In the genomic region with DNA sequence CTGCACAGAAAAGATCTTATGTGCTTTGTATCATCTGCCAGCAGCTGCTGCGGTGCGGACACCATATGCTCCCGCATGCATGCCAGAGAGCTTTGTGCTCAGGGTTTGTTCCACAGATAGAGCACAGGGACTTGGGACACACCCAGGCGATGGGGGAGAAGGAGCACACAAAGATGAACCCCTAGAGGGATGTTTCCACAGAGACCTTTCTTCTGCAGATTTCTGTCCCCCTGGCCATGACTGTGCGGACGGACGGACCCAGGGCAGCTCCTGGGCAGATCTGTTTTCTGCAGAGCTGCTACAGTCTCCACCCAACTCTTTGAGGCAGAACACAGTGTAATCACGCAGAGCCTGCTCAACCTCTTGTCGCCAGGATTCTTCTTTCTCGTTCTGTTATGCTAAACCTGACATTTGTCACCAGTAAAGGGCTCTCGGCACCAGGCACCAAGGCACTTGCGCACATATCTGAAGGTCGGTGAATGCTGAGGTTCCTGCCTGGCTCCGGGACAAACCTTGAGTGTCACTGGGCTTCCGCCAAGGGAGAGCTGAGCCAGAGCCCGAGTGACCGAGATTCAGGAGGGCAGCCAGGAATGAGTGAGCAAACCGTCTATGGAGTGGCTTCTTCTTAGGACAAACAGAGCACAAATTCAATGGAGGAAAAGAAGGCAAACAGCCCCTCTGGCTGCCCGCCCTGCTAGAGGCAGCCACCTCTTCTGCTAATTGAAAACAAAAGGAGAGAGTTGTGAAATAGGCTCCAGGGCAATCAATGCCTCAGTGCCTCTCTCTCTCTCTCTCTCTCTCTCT, we compare ENCODE assay signal across 8 mouse cellular contexts. TPM values are rescaled to one million over a fixed set of nuclear protein-coding genes. Genes with fewer than 3 reads are reported as not detected.
DNase-seq lines count a peak whose midpoint lies in the region; ATAC-seq and TF ChIP-seq lines count a peak whose summit lies in the region.

No protein-coding gene starts in this region.

- H3K4me2 ChIP-seq in hindbrain, postnatal 0 days (ENCODE audit: low read depth, low read length) = peak overlapping the region; percentile 48

- peak overlapping the region; percentile 76 for H3K27ac ChIP-seq in hindbrain, postnatal 0 days
- H3K27ac ChIP-seq in left cerebral cortex, adult 2 months = no peak overlapping the region

- H3K4me1 ChIP-seq in hindbrain, postnatal 0 days (ENCODE audit: insufficient read depth, low read length) = peaks cover 15% of the 10 kb centered on the region

- WGBS in hindbrain, postnatal 0 days = 10% methylated on average over 19 of the region's 19 CpGs

- intact Hi-C loops in left cerebral cortex, adult 2 months (cut with DNase I) = loop anchor here (1.0 kb wide), 2 partner anchors 53 to 70 kb away; no protein-coding TSS in a partner anchor

- H3K9me3 ChIP-seq in hindbrain, postnatal 0 days (ENCODE audit: low read length) = no peaks in the 10 kb centered on the region

- H3K9ac ChIP-seq in hindbrain, postnatal 0 days (replicated peaks; ENCODE audit: low read length) = peak overlapping the region; percentile 40

- H3K36me3 ChIP-seq in hindbrain, postnatal 0 days (ENCODE audit: insufficient read depth, low read length) = no peaks in the 10 kb centered on the region

- ATAC-seq in hindbrain, postnatal 0 days = peak; percentile 87
- no peak for ATAC-seq in CD4-positive, CD25-positive, alpha-beta regulatory T cell, adult 4 months

- H3K27me3 ChIP-seq in hindbrain, postnatal 0 days (ENCODE audit: insufficient read depth, low read length) = no peaks in the 10 kb centered on the region

- no peak overlapping the region; the same call in 1 of the 2 replicates for H3K4me3 ChIP-seq in hindbrain, postnatal 0 days (ENCODE audit: low read length)
- H3K4me3 ChIP-seq in left cerebral cortex, adult 2 months = no peak overlapping the region; the same call in 1 of the 2 replicates

- DNase-seq in adrenal gland, adult 8-10 months = peak; percentile 93
- DNase-seq in embryo, embryonic 10 days (ENCODE audit: low spot score) = peak; percentile 45
- peak; percentile 85 for DNase-seq in gastrocnemius, postnatal 25 days
- DNase-seq in hindbrain, postnatal 0 days (ENCODE audit: low spot score) = peak; percentile 85
- peak; percentile 34 to 37 for DNase-seq in left cerebral cortex, adult 2 months (ENCODE audit: extremely low spot score in 1 of 2, low spot score in 2 of 2)
- peak; percentile 95 for DNase-seq in lung, postnatal 36 days
- peak; percentile 83 for DNase-seq in skeletal muscle tissue, adult 2 months (ENCODE audit: low read depth, low spot score)

- no peak; the same call in 1 of the 2 replicates for TF ChIP-seq CTCF in hindbrain, postnatal 0 days (IDR thresholded peaks at IDR 0.05; ENCODE audit: low read depth)
- TF ChIP-seq CTCF in left cerebral cortex, adult 2 months (IDR thresholded peaks at IDR 0.05) = no peak

RNA-seq across cellular contexts. Expression of a gene that starts 56.2 kb away (rescaled TPM):
- total RNA-seq in adrenal gland, adult 8-10 months (2022) = 10 to 100 TPM; 13.3 to 61.3 (median 18.6) TPM
- total RNA-seq in gastrocnemius, postnatal 25 days (2021) = 10 to 100 TPM; 15.3 to 17.4 TPM
- total RNA-seq in hindbrain, postnatal 0 days (2014; rRNA removed) = 18.3 and 19.0 TPM in 2 replicates
- polyA plus RNA-seq in hindbrain, postnatal 0 days (2015; fragmentation: Nextera tagmentation; extraction: Ambion mirVana) = 38.6 and 43.3 TPM in 2 replicates
- 10 to 100 TPM; 16.7 to 29.3 TPM for total RNA-seq in left cerebral cortex, adult 2 months (2021)
- 10 to 100 TPM; 13.0 to 18.1 TPM for polyA plus RNA-seq in CD4-positive, CD25-positive, alpha-beta regulatory T cell, adult 4 months (2017; shearing (Covaris generic))

Comparison
In these comparisons a context has a peak if more than half of its experiments do, and no peak if none do; other contexts are left out.
1. DNase-seq: peak in every context shown above with its lines; median percentile 95 in lung, postnatal 36 days; 93 in adrenal gland, adult 8-10 months; 85 in gastrocnemius, postnatal 25 days; 85 in hindbrain, postnatal 0 days; 83 in skeletal muscle tissue, adult 2 months; 45 in embryo, embryonic 10 days; 36 in left cerebral cortex, adult 2 months.